Mouse (Mus musculus) C2C12 (cell line): ENCODE results near the gene Dapp1.

ENCODE experiments used
- CTCF ChIP-seq: IDR thresholded peaks from one replicate; pipeline ENCODE4 v1.5.1; 2011; ENCODE audit not compliant: control insufficient read depth, insufficient read depth, insufficient read length
- MAX ChIP-seq: IDR thresholded peaks from one replicate; pipeline ENCODE4 v1.6.1; 2011; ENCODE audit warnings: mild to moderate bottlenecking, control low read depth
- USF1 ChIP-seq: IDR thresholded peaks from one replicate; pipeline ENCODE4 v1.6.1; 2011; ENCODE audit warnings: low read depth, mild to moderate bottlenecking, control low read depth, moderate library complexity

- TF ChIP-seq USF1, result no peak
- no peak for TF ChIP-seq CTCF
- no peak for TF ChIP-seq MAX
Observed at GRCm38 (mm10) chr3:137968820-137969486, 12.4 kb downstream of the Dapp1 start.
